Mouse (Mus musculus) ES-E14 (cell line): ENCODE results near the gene Efna5.

Experiments
- CHD2 ChIP-seq: IDR thresholded peaks from 2 replicates; pipeline ENCODE4 v1.6.1; 2014; ENCODE audit warnings: mild to moderate bottlenecking, low read depth, low read length, inconsistent platforms
- HCFC1 ChIP-seq: IDR thresholded peaks from 2 replicates; pipeline ENCODE4 v1.6.1; 2012; ENCODE audit warnings: low read length, inconsistent platforms, borderline replicate concordance; ENCODE audit not compliant: insufficient read depth
- MAFK ChIP-seq: IDR thresholded peaks from 2 replicates; pipeline ENCODE4 v1.6.1; 2014; ENCODE audit warnings: mild to moderate bottlenecking, low read depth, low read length, inconsistent platforms; ENCODE audit not compliant: insufficient read depth
- ZC3H11A ChIP-seq: IDR thresholded peaks from 2 replicates; pipeline ENCODE4 v1.6.1; 2012; ENCODE audit warnings: low read depth, mild to moderate bottlenecking, inconsistent platforms, low read length, borderline replicate concordance

DNA sequence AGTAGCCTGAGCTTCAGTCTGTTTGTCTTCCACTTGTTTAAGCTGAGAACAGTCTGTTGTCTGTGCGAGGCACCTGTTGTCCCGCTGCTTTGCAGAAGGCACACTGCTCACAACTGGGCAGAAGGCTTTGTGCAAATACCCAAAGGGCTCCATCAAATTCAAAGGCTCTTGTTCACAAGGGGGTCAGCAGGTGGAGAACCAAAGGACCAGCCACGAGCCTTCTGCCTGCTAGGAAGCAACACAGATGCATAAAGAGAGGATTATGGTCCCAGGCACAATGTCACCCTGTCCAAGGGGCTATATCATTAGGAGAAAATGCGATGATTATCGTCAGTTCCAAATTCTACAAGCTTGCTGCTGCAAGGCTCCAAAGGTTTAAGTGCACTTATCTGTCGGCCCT lies 141.1 kb downstream of the Efna5 start:
- TF ChIP-seq ZC3H11A, result no peak
- no peak for TF ChIP-seq CHD2
- TF ChIP-seq MAFK, result no peak
- TF ChIP-seq HCFC1, result no peak
